ENCODE assay signal across 26 mouse cellular contexts in genomic region chr6:140396687-140397086, GRCm38 (mm10). TPM values are rescaled to one million over a fixed set of nuclear protein-coding genes. Genes with fewer than 3 reads are reported as not detected.
DNase-seq lines count a peak whose midpoint lies in the region; ATAC-seq lines count a peak whose summit lies in the region.
"Had no signal": no experiment of that assay in that cellular context is flagged by ENCODE, and none has a peak within 500 bp of the region (broad histone marks: within the 10 kb centered on the region; RNA-seq: fewer than 3 reads in every experiment).

No protein-coding gene starts in this region.

- H3K4me1 ChIP-seq in embryonic facial prominence, embryonic 14.5 days (ENCODE audit: control insufficient read depth, insufficient read depth, low read length), result no peaks in the 10 kb centered on the region
- peaks cover 6% of the 10 kb centered on the region; the same call in 1 of the 2 replicates for H3K4me1 ChIP-seq in embryonic facial prominence, embryonic 10.5 days
- H3K4me1 ChIP-seq in liver, embryonic 11.5 days (replicated peaks; ENCODE audit: control insufficient read depth, insufficient read depth, low read length), result no peaks in the 10 kb centered on the region
- H3K4me1 ChIP-seq: embryonic facial prominence, embryonic 13.5 days; forebrain, embryonic 10.5 days; forebrain, embryonic 12.5 days had no signal

- peak; percentile 44 for DNase-seq in embryonic facial prominence, embryonic 14.5 days (ENCODE audit: low spot score)
- no peak for DNase-seq in embryonic facial prominence, embryonic 10.5 days (ENCODE audit: low spot score)
- peak; percentile 66 for DNase-seq in urinary bladder, postnatal 14 days (ENCODE audit: low spot score)
- no peak for DNase-seq in urinary bladder, postnatal 4 days (ENCODE audit: low spot score in 2 of 2)
- peak; percentile 17 to 18 for DNase-seq in urinary bladder, postnatal 36 days (ENCODE audit: low spot score in 2 of 2)
- no peak for DNase-seq in urinary bladder, postnatal 10 days (ENCODE audit: low spot score)
- no peak for DNase-seq in liver, embryonic 11.5 days (ENCODE audit: low spot score)
- DNase-seq: adrenal gland, adult 8-10 months; adrenal gland, postnatal 14 days; adrenal gland, postnatal 36 days; B cell, adult 2 months; cerebellum, adult 11-12 months; cerebellum, adult 2 months; cerebellum, adult 9-10 months; cerebellum, postnatal 10 days; cerebellum, postnatal 25 days had no signal

- no peak overlapping the region for H3K27ac ChIP-seq in embryonic facial prominence, embryonic 14.5 days (replicated peaks; ENCODE audit: low read depth, low read length)
- H3K27ac ChIP-seq in embryonic facial prominence, embryonic 10.5 days (replicated peaks), result no peak overlapping the region
- H3K27ac ChIP-seq in liver, embryonic 11.5 days (ENCODE audit: low read depth, low read length), result no peak overlapping the region
- H3K27ac ChIP-seq: embryonic facial prominence, embryonic 13.5 days; forebrain, embryonic 10.5 days; forebrain, embryonic 12.5 days had no signal

- H3K4me3 ChIP-seq in embryonic facial prominence, embryonic 14.5 days (ENCODE audit: low read depth, low read length), result no peak overlapping the region
- no peak overlapping the region for H3K4me3 ChIP-seq in embryonic facial prominence, embryonic 10.5 days
- no peak overlapping the region for H3K4me3 ChIP-seq in liver, embryonic 11.5 days (ENCODE audit: low read depth, low read length)
- H3K4me3 ChIP-seq: embryonic facial prominence, embryonic 13.5 days; forebrain, embryonic 10.5 days; forebrain, embryonic 12.5 days had no signal

- no peak overlapping the region for H3K9ac ChIP-seq in embryonic facial prominence, embryonic 14.5 days (ENCODE audit: low read depth, low read length)
- H3K9ac ChIP-seq in liver, embryonic 11.5 days (ENCODE audit: low read depth, low read length), result no peak overlapping the region
- H3K9ac ChIP-seq: embryonic facial prominence, embryonic 13.5 days; forebrain, embryonic 12.5 days had no signal

- ATAC-seq in embryonic facial prominence, embryonic 14.5 days (ENCODE audit: low read depth), result no peak
- no peak for ATAC-seq in liver, embryonic 11.5 days (replicated peaks; ENCODE audit: low FRiP score)
- ATAC-seq: activated CD4-positive, CD25-positive, alpha-beta regulatory T cell, adult 4 months; CD4-positive, CD25-positive, alpha-beta regulatory T cell, adult 4 months; forebrain, embryonic 14.5 days; forebrain, embryonic 16.5 days; Patski had no signal

- no peak overlapping the region for H3K4me2 ChIP-seq in embryonic facial prominence, embryonic 14.5 days (ENCODE audit: low read depth, low read length)
- no peak overlapping the region for H3K4me2 ChIP-seq in liver, embryonic 11.5 days
- H3K4me2 ChIP-seq: embryonic facial prominence, embryonic 13.5 days; forebrain, embryonic 12.5 days had no signal

- no peaks in the 10 kb centered on the region for H3K36me3 ChIP-seq in embryonic facial prominence, embryonic 14.5 days (ENCODE audit: control insufficient read depth, insufficient read depth, low read length)
- H3K36me3 ChIP-seq in embryonic facial prominence, embryonic 10.5 days (replicated peaks), result no peaks in the 10 kb centered on the region
- no peaks in the 10 kb centered on the region for H3K36me3 ChIP-seq in liver, embryonic 11.5 days (ENCODE audit: control insufficient read depth, insufficient read depth, low read length)
- H3K36me3 ChIP-seq: embryonic facial prominence, embryonic 13.5 days; forebrain, embryonic 10.5 days; forebrain, embryonic 12.5 days; G1E had no signal

- no peaks in the 10 kb centered on the region for H3K9me3 ChIP-seq in embryonic facial prominence, embryonic 14.5 days (ENCODE audit: control insufficient read depth, low read length)
- no peaks in the 10 kb centered on the region for H3K9me3 ChIP-seq in embryonic facial prominence, embryonic 10.5 days
- H3K9me3 ChIP-seq in liver, embryonic 11.5 days (ENCODE audit: control insufficient read depth, low read length), result no peaks in the 10 kb centered on the region
- H3K9me3 ChIP-seq: embryonic facial prominence, embryonic 13.5 days; forebrain, embryonic 10.5 days; forebrain, embryonic 12.5 days had no signal

- no peaks in the 10 kb centered on the region for H3K27me3 ChIP-seq in embryonic facial prominence, embryonic 14.5 days (replicated peaks; ENCODE audit: control insufficient read depth, insufficient read depth, low read length)
- H3K27me3 ChIP-seq in embryonic facial prominence, embryonic 10.5 days (replicated peaks; ENCODE audit: low read depth, poor library complexity, severe bottlenecking), result no peaks in the 10 kb centered on the region
- H3K27me3 ChIP-seq in liver, embryonic 11.5 days (replicated peaks; ENCODE audit: control insufficient read depth, insufficient read depth, low read length), result no peaks in the 10 kb centered on the region
- H3K27me3 ChIP-seq: CH12.LX; embryonic facial prominence, embryonic 13.5 days; forebrain, embryonic 12.5 days; Patski had no signal

- 88% methylated on average over 7 of the region's 7 CpGs for WGBS in embryonic facial prominence, embryonic 14.5 days
- WGBS in embryonic facial prominence, embryonic 10.5 days, result 88% methylated on average over 7 of the region's 7 CpGs
- WGBS in liver, embryonic 11.5 days, result 90% methylated on average over 7 of the region's 7 CpGs

RNA-seq across cellular contexts. Expression of gene Plekha5, which starts 27.2 kb away (rescaled TPM):
- polyA plus RNA-seq in embryonic facial prominence, embryonic 14.5 days (2014; fragmentation: Nextera tagmentation; extraction: Ambion mirVana), result 43.8 and 45.0 TPM in 2 replicates
- 42.0 and 47.1 TPM in 2 replicates for polyA plus RNA-seq in embryonic facial prominence, embryonic 10.5 days (2016; fragmentation: Nextera tagmentation; extraction: Ambion mirVana)
- polyA plus RNA-seq in liver, embryonic 11.5 days (2014; fragmentation: Nextera tagmentation; extraction: Ambion mirVana), result 28.6 and 30.7 TPM in 2 replicates
- polyA plus RNA-seq: G1E had no signal

Comparison
In these comparisons a context has a peak if more than half of its experiments do, and no peak if none do; other contexts are left out.
1. DNase-seq: peak in embryonic facial prominence, embryonic 14.5 days (single experiment), urinary bladder, postnatal 14 days (single experiment) and urinary bladder, postnatal 36 days (2 of 2); none in embryonic facial prominence, embryonic 10.5 days (single experiment), urinary bladder, postnatal 4 days (0 of 2), urinary bladder, postnatal 10 days (single experiment) and liver, embryonic 11.5 days (single experiment).